Mouse (Mus musculus): ENCODE results near the gene Opa1. TPM values are rescaled to one million over a fixed set of nuclear protein-coding genes. Genes with fewer than 3 reads are reported as not detected.

The Opa1 gene
- polyA plus RNA-seq, 1 experiment from 2014 or later = 38.2 TPM

DNA sequence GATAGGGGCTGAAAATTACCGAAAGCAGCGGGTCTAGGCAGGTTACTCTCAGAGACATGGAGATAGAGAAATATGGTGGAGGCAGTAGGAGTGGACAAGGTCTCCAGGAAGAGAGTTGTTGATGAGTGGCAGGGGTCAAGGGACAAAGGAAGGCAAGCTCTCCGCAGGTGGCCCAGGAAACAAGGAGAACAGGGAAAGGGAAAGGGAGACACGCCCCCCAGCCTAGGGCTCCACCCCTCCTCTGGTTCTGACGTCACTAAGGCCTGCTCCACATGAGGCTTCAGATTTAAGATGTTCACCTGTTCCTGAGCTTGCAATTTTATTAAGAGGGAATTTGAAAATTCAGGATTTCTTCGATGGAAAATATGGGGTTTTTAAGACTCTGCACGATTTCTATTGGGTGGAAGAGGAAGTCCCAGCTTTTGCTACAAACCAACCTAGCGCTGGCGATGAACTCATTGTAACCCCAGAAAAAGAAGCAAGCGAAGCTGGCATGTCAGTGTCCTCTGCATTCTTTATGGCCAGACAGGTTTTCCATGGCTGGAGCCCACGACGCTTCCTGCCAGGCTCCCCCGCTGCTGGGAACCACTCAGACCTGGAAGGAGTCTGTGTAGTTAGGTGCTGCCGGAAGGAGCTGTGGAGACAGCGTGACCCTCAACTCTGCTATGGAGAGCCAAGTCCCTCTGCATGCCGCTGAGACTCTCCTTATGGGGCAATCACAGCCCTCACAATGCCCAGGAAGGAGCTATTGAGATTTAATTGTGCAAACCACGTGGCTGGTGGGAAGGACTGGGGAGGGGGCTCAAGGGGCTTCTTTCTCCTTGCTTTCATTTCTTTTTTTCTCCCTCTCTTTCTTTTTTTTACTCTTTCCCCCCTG is 103.7 kb downstream of the Opa1 start:
- H3K27me3 ChIP-seq = peaks cover 44% of the 10 kb centered on the region
- WGBS = 15% methylated on average over 17 of the region's 17 CpGs
- H3K4me2 ChIP-seq = peak overlapping the region; percentile 52
- H3K4me1 ChIP-seq (replicated peaks) = peaks cover 34% of the 10 kb centered on the region
- H3K27ac ChIP-seq (replicated peaks) = peak overlapping the region; percentile 54
- H3K9ac ChIP-seq = peak overlapping the region; percentile 53
- ATAC-seq (ENCODE audit: low read depth) = peak; percentile 57
- H3K9me3 ChIP-seq = no peaks in the 10 kb centered on the region
- peak overlapping the region; percentile 10; the same call in 1 of the 2 replicates for H3K4me3 ChIP-seq
- H3K36me3 ChIP-seq = no peaks in the 10 kb centered on the region

DNA sequence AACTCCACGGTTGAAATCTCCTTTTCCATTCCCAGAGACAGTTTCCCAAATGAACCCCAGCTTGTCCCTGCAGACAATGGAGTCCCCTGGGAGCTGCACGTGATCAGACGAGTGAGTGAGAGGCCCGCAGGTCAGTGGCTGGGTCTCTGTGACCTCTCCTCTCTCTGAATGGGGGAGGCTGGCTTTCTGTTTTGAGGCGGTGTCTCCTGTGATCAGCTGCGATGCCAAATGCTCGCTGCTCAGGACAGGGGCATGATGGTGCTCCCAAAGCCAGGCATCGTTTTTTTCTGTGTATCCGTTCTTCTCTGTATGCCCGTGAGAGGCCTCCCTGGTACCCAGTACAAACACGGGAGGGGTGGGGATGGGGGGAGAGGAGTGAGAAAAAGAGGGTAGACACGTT is 104.4 kb downstream of the Opa1 start:
- Histone ChIP-seq H3K4me2 (peak overlapping the region; percentile 52), H3K4me1 (replicated peaks) (peaks cover 42% of the 10 kb centered on the region), H3K27me3 (peaks cover 44% of the 10 kb centered on the region), H3K9me3 (no peaks in the 10 kb centered on the region), H3K4me3 (0 out of 2 replicates have a peak overlapping the region, but pooled peaks have one; percentile 10), H3K27ac (replicated peaks) (peak overlapping the region; percentile 54; the same call in 1 of the 2 replicates), H3K9ac (peak overlapping the region; percentile 53), H3K36me3 (no peaks in the 10 kb centered on the region)
- peak; percentile 23 for ATAC-seq (ENCODE audit: low read depth)
- WGBS = 2% methylated on average over 12 of the region's 12 CpGs

DNA sequence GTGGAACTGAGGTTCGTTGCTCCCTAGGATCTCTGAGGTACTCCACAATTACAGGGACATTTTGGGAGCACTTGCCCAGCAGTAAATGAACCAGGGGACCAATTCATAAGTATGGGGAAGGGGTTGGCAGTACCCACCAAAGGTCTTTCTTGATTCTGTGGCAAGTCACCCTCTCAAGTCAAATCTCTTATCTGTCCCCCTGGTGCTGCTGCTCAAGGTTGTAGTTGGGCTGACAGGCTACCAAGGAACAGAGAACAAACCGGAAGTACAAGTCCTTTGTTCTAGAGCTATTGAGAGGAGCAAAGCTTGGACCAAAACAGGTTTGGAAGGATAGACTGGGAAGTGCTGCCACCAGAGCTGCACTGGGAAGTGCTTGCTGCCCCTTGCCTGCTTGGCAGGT is 105.0 kb downstream of the Opa1 start:
- H3K9ac ChIP-seq = no peak overlapping the region
- H3K4me2 ChIP-seq = no peak overlapping the region

DNA sequence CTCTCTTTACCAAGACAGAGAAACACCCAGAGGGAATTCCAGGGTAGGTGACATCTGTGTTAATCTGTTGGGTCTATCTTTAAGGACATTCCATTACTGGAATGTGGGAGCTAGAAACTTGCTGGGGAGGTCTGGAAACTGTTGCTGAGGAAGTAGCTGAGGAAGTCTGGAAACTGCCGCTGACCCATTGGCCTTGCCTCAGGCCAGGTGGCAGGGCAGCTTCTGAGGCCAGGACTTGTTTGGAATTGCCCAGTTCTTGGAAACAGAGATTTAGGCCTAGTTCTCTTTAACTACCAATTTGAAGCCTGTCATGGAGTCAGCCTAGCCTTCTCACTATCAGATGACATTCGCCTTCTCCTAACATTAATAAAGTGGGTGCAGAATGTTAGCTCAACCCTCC is 105.5 kb downstream of the Opa1 start:
- WGBS = 96% methylated on average over 2 of the region's 2 CpGs
- no peak overlapping the region for H3K9ac ChIP-seq
- H3K4me3 ChIP-seq = no peak overlapping the region
- H3K36me3 ChIP-seq = no peaks in the 10 kb centered on the region
- no peak for ATAC-seq (ENCODE audit: low read depth)
- H3K27ac ChIP-seq (replicated peaks) = no peak overlapping the region
- peaks cover 44% of the 10 kb centered on the region for H3K27me3 ChIP-seq
- H3K4me1 ChIP-seq (replicated peaks) = peaks cover 48% of the 10 kb centered on the region
- H3K9me3 ChIP-seq = no peaks in the 10 kb centered on the region
- no peak overlapping the region for H3K4me2 ChIP-seq

More for the DNA sequence above, 105.0 kb downstream of the Opa1 start:
- Histone ChIP-seq H3K27me3 (peaks cover 45% of the 10 kb centered on the region), H3K36me3 (no peaks in the 10 kb centered on the region), H3K4me3 (no peak overlapping the region), H3K9me3 (no peaks in the 10 kb centered on the region), H3K27ac (replicated peaks) (0 out of 2 replicates have a peak overlapping the region, but pooled peaks have one; percentile 54), H3K4me1 (replicated peaks) (peaks cover 45% of the 10 kb centered on the region)
- no peak for ATAC-seq (ENCODE audit: low read depth)
- WGBS = 41% methylated on average over 2 of the region's 2 CpGs

DNA sequence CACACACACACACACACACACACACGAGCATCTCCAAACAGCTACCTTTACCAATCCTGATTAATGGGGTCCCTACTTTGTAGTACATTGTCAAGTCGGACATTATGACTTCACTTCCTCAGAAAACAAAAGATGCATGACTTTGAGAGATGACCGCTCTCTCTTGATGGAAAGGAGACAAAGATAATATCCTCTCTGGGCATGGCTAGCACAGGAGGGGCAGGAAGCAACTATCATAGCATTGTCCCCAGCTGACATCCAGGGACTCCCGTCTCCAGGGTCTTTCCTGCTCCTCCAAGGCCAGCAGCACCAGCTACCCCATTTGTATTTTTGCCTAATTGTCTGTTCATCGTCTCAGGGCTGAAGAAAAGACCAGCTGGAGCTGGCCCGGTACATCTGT is 107.0 kb downstream of the Opa1 start:
- Histone ChIP-seq H3K9ac (no peak overlapping the region), H3K4me3 (no peak overlapping the region), H3K9me3 (no peaks in the 10 kb centered on the region), H3K36me3 (no peaks in the 10 kb centered on the region), H3K4me1 (replicated peaks) (peaks cover 48% of the 10 kb centered on the region), H3K27ac (replicated peaks) (no peak overlapping the region), H3K27me3 (peaks cover 42% of the 10 kb centered on the region), H3K4me2 (no peak overlapping the region)
- no peak for ATAC-seq (ENCODE audit: low read depth)
- 40% methylated on average over 6 of the region's 6 CpGs for whole genome bisulfite sequencing

DNA sequence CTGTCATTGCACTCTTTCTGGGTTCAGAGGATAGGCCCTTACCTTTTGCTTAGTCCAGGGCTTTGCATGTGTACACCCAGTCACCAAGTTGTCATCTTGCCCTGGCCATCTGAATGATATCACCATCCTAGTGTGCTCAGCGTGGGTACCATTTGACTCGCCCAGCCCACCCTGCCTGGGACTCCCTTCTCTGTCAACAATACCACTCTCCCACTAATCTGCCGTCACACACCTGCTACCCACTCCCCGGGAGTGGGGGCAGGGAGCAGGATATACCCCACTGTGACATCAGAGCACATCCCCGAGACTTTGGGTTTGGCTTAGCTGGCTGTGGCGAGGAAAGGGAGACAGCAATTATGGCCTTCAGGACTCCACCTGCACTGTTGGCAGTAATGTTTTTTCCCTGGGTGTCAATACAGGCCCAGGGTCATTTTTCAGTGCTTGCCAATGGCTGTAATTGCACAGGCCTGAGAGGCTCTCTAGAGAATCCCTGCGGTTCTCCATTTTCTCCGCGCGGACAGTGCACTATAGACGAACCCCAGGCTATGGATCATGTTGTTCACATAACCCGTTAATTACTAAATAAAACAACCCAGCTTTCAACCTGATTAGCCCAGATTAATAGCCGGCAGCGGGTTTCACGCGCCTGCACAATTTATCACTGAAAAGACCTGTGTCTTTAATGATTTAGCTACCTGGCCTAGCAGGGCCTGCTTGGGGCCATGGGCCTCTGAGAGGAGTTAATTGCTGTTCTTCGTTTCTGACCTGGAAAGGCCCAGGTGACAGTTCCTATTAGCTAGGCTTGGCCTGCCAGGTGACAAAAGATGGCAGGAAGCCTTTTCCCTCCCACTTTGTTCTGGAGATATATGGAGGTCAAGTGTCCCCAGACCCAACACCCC is 109.1 kb downstream of the Opa1 start:
- WGBS = 28% methylated on average over 17 of the region's 17 CpGs
- ATAC-seq (ENCODE audit: low read depth) = peak; percentile 58
- peaks cover 41% of the 10 kb centered on the region for H3K4me1 ChIP-seq (replicated peaks)
- H3K27me3 ChIP-seq = peaks cover 31% of the 10 kb centered on the region
- peak overlapping the region; percentile 29 for H3K27ac ChIP-seq (replicated peaks)
- no peaks in the 10 kb centered on the region for H3K36me3 ChIP-seq
- H3K4me2 ChIP-seq = no peak overlapping the region
- no peak overlapping the region for H3K4me3 ChIP-seq
- no peaks in the 10 kb centered on the region for H3K9me3 ChIP-seq
- H3K9ac ChIP-seq = peak overlapping the region; percentile 12; the same call in 1 of the 2 replicates

DNA sequence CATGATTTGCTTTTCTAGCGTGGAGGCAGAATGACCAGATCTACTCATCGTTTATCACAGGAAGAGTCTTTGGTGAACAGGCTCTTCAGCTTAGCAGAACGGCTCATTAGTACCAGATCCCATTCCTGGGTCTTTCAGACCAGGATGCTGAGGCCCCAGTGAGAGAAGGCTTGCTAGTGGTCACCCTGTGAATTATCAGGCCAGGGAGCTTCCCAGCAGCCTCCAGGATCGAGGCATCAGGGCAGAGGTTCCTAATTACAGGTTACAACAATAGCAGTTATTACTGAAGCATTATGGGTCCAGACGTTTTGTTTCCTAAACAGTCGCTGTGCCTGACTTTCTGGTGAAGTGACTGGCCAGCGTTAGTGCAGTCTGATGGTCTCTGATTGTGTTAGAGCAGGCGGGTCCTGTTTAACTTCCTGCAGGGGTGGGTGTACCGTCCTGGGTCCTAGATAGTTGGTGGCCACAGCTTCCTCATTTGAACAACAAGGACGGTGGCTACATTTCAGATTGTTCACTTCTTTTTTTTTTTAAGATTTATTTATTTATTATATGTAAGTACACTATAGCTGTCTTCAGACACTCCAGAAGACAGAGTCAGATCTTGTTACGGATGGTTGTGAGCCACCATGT is 110.2 kb downstream of the Opa1 start:
- no peak overlapping the region for H3K27ac ChIP-seq (replicated peaks)
- ATAC-seq (ENCODE audit: low read depth) = no peak
- no peak overlapping the region for H3K4me3 ChIP-seq
- no peaks in the 10 kb centered on the region for H3K9me3 ChIP-seq
- H3K36me3 ChIP-seq = no peaks in the 10 kb centered on the region
- H3K4me1 ChIP-seq (replicated peaks) = peaks cover 41% of the 10 kb centered on the region
- no peak overlapping the region for H3K4me2 ChIP-seq
- H3K9ac ChIP-seq = no peak overlapping the region
- peaks cover 34% of the 10 kb centered on the region for H3K27me3 ChIP-seq
- WGBS = 38% methylated on average over 11 of the region's 11 CpGs

DNA sequence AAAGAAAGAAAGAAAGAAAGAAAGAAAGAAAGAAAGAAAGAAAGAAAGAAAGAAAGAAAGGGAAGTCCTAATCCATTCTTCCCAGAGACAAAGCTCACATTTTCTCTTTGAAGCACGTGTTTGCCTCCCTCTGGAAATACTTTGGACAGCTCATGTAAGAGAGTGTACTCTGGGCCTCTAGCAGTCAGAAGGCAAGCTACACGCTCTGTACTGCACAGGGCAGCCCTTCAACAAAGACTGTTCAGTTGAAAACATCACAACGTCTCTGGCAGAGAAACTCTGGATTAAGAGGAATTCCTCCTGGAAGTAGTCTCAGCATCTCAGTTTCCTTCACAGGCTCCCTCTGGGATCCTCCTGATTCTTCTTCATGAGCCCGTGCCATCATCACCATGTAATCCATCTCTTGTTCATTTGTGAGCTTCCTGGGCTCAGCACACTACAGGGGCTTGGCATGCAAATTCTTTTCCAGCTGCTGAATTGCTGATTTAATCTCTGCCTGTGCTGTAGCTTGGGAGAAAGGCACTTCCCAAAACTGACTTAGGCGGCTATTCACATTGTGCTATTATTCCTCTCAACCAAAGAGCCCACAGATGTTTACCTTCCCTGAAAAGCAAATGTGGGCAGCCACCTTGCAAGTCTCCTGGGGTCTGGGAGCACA is 114.0 kb downstream of the Opa1 start:
- Histone ChIP-seq H3K4me2 (no peak overlapping the region), H3K36me3 (no peaks in the 10 kb centered on the region), H3K9me3 (no peaks in the 10 kb centered on the region; the same call in 1 of the 2 replicates), H3K27me3 (peaks cover 31% of the 10 kb centered on the region), H3K4me3 (no peak overlapping the region), H3K4me1 (replicated peaks) (peaks cover 37% of the 10 kb centered on the region), H3K27ac (replicated peaks) (no peak overlapping the region), H3K9ac (no peak overlapping the region)
- 32% methylated on average over 5 of the region's 5 CpGs for WGBS
- ATAC-seq (ENCODE audit: low read depth) = no peak

DNA sequence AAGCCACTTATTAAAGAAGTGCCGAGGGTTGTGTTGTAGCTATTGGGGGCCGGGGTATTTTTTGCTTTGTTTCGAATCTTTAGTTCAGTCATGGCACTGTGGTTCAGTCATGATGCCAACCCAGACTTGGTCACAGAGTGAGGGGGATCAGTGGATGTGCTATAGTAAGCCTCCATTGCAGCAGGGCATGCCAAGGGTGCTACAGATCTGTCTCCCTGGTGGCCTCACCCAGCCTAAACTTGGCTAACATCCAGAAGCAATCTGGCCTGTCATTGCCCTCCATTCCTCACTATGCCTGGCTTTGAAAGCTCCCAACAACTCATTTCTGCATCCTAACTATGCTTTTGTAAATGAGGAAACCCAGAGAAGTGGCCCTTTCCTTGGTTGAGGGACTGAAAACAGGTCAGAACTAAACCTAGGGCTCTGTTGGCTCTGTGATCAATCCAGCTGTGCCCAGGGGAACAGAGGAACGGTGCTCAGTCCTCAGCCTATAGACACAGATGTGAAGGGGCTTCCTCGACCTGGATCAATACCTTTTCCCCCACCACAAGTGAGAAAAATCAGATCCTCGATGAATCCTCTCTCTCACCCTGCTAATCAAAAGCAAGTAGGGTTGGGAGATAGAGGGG is 114.8 kb downstream of the Opa1 start:
- Histone ChIP-seq H3K27me3 (peaks cover 31% of the 10 kb centered on the region), H3K36me3 (no peaks in the 10 kb centered on the region), H3K4me2 (peak overlapping the region; percentile 5; the same call in 1 of the 2 replicates), H3K27ac (replicated peaks) (peak overlapping the region; percentile 38; the same call in 1 of the 2 replicates), H3K4me3 (no peak overlapping the region), H3K9me3 (peaks cover 6% of the 10 kb centered on the region), H3K9ac (no peak overlapping the region), H3K4me1 (replicated peaks) (peaks cover 30% of the 10 kb centered on the region)
- 62% methylated on average over 6 of the region's 6 CpGs for WGBS
- peak; percentile 51 for ATAC-seq (ENCODE audit: low read depth)

DNA sequence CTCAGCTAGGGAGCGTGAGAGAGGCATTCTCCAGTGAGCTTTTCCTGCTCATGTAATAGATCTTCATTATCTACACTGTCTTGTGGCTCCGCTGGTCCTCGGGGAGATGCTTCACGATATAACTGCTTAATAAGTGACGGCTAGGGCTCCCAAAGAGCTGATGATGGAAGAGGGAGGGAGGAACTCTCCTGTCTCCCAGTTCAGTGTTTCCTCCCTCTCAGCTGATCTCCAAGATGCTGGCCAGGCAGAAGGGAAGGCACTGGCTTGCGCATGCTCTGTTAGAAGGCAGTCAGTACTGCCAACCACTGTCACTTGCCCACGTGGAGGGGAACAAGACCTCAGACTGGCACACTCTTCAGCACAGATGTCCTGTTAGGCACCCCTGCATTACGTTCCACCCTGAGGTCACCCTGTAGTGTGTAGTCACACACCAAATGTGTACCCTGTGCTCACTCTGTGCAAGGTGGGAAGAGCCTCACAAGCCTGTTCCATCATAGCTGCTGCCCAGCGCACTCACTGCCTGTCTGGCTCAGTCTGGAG is 115.4 kb downstream of the Opa1 start:
- peak; percentile 64 for ATAC-seq (ENCODE audit: low read depth)
- peak overlapping the region; percentile 5; the same call in 1 of the 2 replicates for H3K4me2 ChIP-seq
- peaks cover 27% of the 10 kb centered on the region for H3K27me3 ChIP-seq
- peaks cover 27% of the 10 kb centered on the region for H3K4me1 ChIP-seq (replicated peaks)
- no peak overlapping the region for H3K9ac ChIP-seq
- no peak overlapping the region for H3K4me3 ChIP-seq
- peak overlapping the region; percentile 38; the same call in 1 of the 2 replicates for H3K27ac ChIP-seq (replicated peaks)
- 43% methylated on average over 9 of the region's 9 CpGs for WGBS
- H3K9me3 ChIP-seq = peaks cover 10% of the 10 kb centered on the region
- no peaks in the 10 kb centered on the region for H3K36me3 ChIP-seq

All from neural tube, embryonic 13.5 days (tissue).